Mouse (Mus musculus) kidney, adult 2 months (tissue): Measurements from ENCODE around the gene Clcf1. TPM values are rescaled to one million over a fixed set of nuclear protein-coding genes. Genes with fewer than 3 reads are reported as not detected.

ENCODE experiments used
- DNase-seq: peaks from one replicate; pipeline ENCODE4 v3.0.0; 2021
- H3K27ac ChIP-seq: fragments of 200-500 bp; 2 replicates; pipeline ENCODE4 v1.5.1; 2012; ENCODE audit warnings: low read depth, low read length, control low read depth, inconsistent platforms; ENCODE audit not compliant: insufficient read depth
- H3K27me3 ChIP-seq: fragments of 200-500 bp; replicated peaks from 2 replicates; pipeline ENCODE4 v1.6.1; 2012; ENCODE audit warnings: mild to moderate bottlenecking, moderate library complexity, low read length, inconsistent platforms; ENCODE audit not compliant: control insufficient read depth, insufficient read depth
- H3K36me3 ChIP-seq: fragments of 200-500 bp; 2 replicates; pipeline ENCODE4 v1.6.1; 2012; ENCODE audit warnings: mild to moderate bottlenecking, moderate library complexity, low read length, inconsistent platforms; ENCODE audit not compliant: control insufficient read depth, insufficient read depth
- H3K4me1 ChIP-seq: fragments of 200-500 bp; 2 replicates; pipeline ENCODE4 v1.6.1; 2011; ENCODE audit warnings: low read length; ENCODE audit not compliant: control insufficient read depth, insufficient read depth
- H3K4me3 ChIP-seq: fragments of 200-500 bp; 2 replicates; pipeline ENCODE4 v1.5.1; 2011; ENCODE audit warnings: mild to moderate bottlenecking, low read depth, low read length, control low read depth; ENCODE audit not compliant: insufficient read depth
- CTCF ChIP-seq: fragments of 200-500 bp; conservative IDR thresholded peaks from 2 replicates; pipeline ENCODE4 v1.5.1; 2011; ENCODE audit warnings: low read depth, mild to moderate bottlenecking, control low read depth, low read length, moderate library complexity, mixed read lengths; ENCODE audit not compliant: insufficient read depth, insufficient read length
- POLR2A ChIP-seq: fragments of 200-500 bp; IDR thresholded peaks from one replicate; pipeline ENCODE4 v1.6.1; 2011; ENCODE audit warnings: low read depth, low read length, control low read depth
- WGBS: fragments of 180-500 bp; shearing (Covaris S2); methylation state at CpG from one replicate; pipeline ENCODE4 v1.1.7; 2018; 5-methylcytosine and 5-hydroxymethylcytosine counted together
- polyA plus RNA-seq: library from polyadenylated mRNA; depleted of rRNA; stranded (reverse); fragments of >200 nt; gene quantifications from 2 replicates; pipeline ENCODE4 v1.2.3, GENCODE M21; 2012

Clcf1 gene
- polyA plus RNA-seq, 1 experiment = 13.6 TPM

DNA sequence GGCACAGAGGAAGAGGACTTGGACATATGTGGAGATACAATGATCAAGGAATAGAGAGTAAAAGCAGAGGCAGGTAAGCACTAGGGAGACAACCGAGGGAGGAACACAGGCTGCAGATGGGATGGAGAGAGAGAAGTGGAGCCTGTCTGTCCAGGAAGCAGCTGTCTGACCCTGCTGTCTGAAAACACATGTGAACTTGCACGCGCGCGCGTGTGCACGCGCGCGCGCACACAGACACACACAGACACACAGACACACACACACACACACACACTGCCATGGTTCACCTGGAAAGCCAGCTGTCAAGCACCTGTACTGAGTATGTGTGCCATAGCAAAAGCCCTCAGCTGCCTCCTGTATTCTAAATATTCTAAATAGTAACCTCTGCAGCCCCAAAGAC is 4.3 kb downstream of the Clcf1 start:
- no peak for TF ChIP-seq CTCF
- TF ChIP-seq POLR2A = no peak
- 95% methylated on average over 10 of the region's 11 CpGs for WGBS

GRCm38 (mm10) chr19:4218784-4219183 is 4.7 kb downstream of the Clcf1 start:
- Histone ChIP-seq H3K27ac (no peak overlapping the region), H3K4me3 (no peak overlapping the region), H3K4me1 (peaks cover 8% of the 10 kb centered on the region), H3K27me3 (no peaks in the 10 kb centered on the region), H3K36me3 (no peaks in the 10 kb centered on the region)
- WGBS = 94% methylated on average over 1 of the region's 1 CpGs
- DNase-seq = no peak
- TF ChIP-seq CTCF (no peak), POLR2A (no peak)

More for the DNA sequence above, 4.3 kb downstream of the Clcf1 start:
- peaks cover 12% of the 10 kb centered on the region for H3K4me1 ChIP-seq
- no peak overlapping the region for H3K4me3 ChIP-seq
- no peak overlapping the region for H3K27ac ChIP-seq
- no peaks in the 10 kb centered on the region for H3K36me3 ChIP-seq
- H3K27me3 ChIP-seq = no peaks in the 10 kb centered on the region
- no peak for DNase-seq

GRCm38 (mm10) chr19:4219943-4220342 is 5.9 kb downstream of the Clcf1 start:
- no peaks in the 10 kb centered on the region for H3K27me3 ChIP-seq
- H3K36me3 ChIP-seq = no peaks in the 10 kb centered on the region
- peaks cover 6% of the 10 kb centered on the region for H3K4me1 ChIP-seq
- 89% methylated on average over 6 of the region's 6 CpGs for WGBS
- DNase-seq = no peak
- no peak overlapping the region for H3K27ac ChIP-seq
- no peak overlapping the region for H3K4me3 ChIP-seq
- TF ChIP-seq POLR2A (no peak), CTCF (no peak)

GRCm38 (mm10) chr19:4220416-4220815 is 6.4 kb downstream of the Clcf1 start:
- Histone ChIP-seq H3K4me3 (no peak overlapping the region), H3K27ac (no peak overlapping the region), H3K4me1 (peaks cover 6% of the 10 kb centered on the region), H3K27me3 (no peaks in the 10 kb centered on the region), H3K36me3 (no peaks in the 10 kb centered on the region)
- no peak for TF ChIP-seq CTCF
- no peak for TF ChIP-seq POLR2A
- DNase-seq = no peak
- WGBS = 44% methylated on average over 4 of the region's 4 CpGs

DNA sequence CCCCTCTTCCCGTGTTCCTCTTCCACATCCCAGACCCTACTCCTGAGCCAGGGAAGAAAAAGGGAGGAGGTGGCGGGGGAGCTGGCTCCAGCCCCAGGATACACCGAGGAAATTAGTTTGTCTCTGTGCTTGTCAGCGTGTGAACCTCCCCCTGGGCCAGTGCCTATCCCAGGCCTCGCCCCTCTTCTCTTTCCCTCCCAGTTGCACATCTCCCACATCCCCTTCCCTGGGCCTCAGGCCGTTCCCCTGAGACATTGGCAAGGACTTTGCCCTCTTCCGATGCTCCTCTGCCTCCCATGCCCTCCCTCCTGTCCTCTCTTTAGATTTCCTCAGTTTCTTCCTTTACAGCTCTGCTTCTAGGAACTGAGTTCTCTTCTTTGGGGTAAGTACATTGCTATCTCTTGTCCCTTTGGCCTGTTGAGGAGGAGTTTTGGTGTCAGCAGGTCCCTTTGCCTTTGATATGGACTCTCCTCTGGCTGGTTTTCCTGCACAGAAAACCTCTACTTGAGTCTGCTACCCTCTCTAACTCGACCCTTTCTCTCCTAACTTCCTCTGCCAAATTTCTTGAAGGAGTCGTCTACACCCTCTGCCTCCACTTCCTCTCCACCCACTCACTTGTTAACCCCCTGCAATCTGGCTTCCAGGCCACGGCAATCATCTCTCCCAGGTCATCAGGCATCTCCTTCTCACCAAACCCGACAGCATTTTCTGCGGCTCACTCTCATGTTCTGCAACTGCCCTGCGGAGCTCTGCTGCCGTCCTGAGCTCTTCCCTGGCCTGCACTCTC is 7.1 kb downstream of the Clcf1 start:
- 44% methylated on average over 14 of the region's 14 CpGs for WGBS
- peak; percentile 68 for DNase-seq
- H3K36me3 ChIP-seq = no peaks in the 10 kb centered on the region
- no peak overlapping the region for H3K4me3 ChIP-seq
- H3K27me3 ChIP-seq = no peaks in the 10 kb centered on the region
- H3K27ac ChIP-seq = peak overlapping the region; percentile 36
- H3K4me1 ChIP-seq = peaks cover 6% of the 10 kb centered on the region
- TF ChIP-seq CTCF (no peak), POLR2A (no peak)

- TF ChIP-seq POLR2A = no peak
- TF ChIP-seq CTCF = no peak
- no peak overlapping the region for H3K4me3 ChIP-seq
- no peaks in the 10 kb centered on the region for H3K36me3 ChIP-seq
- peak; percentile 82 for DNase-seq
- peaks cover 6% of the 10 kb centered on the region for H3K4me1 ChIP-seq
- 0 out of 2 replicates have a peak overlapping the region, but pooled peaks have one; percentile 11 for H3K27ac ChIP-seq
- no peaks in the 10 kb centered on the region for H3K27me3 ChIP-seq
- 43% methylated on average over 11 of the region's 11 CpGs for WGBS
Observed at GRCm38 (mm10) chr19:4222165-4222564, 8.1 kb downstream of the Clcf1 start.

- Histone ChIP-seq H3K4me3 (no peak overlapping the region), H3K4me1 (peaks cover 8% of the 10 kb centered on the region)
Observed at GRCm38 (mm10) chr19:4226779-4227178, 12.7 kb downstream of the Clcf1 start.

More at GRCm38 (mm10) chr19:4226779-4227178, 12.7 kb downstream of the Clcf1 start:
- TF ChIP-seq CTCF (no peak), POLR2A (no peak)
- H3K27me3 ChIP-seq = no peaks in the 10 kb centered on the region
- no peak overlapping the region for H3K27ac ChIP-seq
- WGBS = 92% methylated on average over 7 of the region's 7 CpGs
- DNase-seq = no peak
- H3K36me3 ChIP-seq = no peaks in the 10 kb centered on the region
